Mouse (Mus musculus): ENCODE measurements around the gene Smyd3.
"Not testable (repeated sequence)": the region's sequence is repeated elsewhere in the genome, so short reads cannot be mapped to it uniquely, and the experiment has no call there.

The Smyd3 gene

GRCm38 (mm10) chr1:179309487-179309886 is 208.4 kb downstream of the Smyd3 start:
- in situ Hi-C loops (cut with MboI; ENCODE audit: low sequenced_read_pairs): no loop called here

DNA sequence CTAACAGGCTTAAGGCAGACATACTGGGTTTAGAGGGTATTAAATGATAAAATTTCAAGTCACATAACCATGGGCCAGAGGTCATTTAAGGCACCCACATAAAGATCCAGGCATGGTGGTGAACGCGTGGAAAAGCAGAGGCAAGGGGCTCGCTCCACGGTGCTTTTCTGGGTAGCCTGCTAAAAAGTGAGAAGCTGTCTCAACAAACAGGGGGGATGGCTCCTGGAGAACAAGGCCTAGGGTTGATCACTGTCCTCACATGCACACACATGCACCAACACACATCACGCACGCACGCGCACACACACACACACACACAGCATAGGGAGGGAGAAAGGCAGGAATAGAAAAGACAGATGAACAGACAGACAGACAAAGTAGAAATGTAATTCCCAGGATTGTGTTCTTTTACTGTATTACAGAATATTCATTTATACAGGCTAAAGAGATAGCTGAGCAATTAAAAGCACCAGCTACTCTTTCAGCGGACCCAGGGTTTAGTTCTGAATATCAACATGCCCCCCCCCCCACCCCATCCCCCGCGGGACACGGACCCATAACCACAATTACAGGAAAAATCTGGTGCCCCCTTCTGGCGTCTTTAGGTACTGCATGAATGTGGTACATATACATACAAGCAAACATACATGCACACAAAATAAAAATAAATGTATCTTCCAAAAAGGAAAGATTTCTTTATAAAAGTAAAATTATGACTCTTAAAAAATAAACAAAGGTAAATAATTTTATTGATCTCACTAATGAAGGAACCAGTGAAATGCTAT is 215.2 kb downstream of the Smyd3 start:
- in situ Hi-C loops (cut with MboI; ENCODE audit: low sequenced_read_pairs): no loop called here

- in situ Hi-C loops (cut with MboI; ENCODE audit: low sequenced_read_pairs): no loop called here
These were observed 222.2 kb downstream of the Smyd3 start for GRCm38 (mm10) chr1:179295626-179296025.

DNA sequence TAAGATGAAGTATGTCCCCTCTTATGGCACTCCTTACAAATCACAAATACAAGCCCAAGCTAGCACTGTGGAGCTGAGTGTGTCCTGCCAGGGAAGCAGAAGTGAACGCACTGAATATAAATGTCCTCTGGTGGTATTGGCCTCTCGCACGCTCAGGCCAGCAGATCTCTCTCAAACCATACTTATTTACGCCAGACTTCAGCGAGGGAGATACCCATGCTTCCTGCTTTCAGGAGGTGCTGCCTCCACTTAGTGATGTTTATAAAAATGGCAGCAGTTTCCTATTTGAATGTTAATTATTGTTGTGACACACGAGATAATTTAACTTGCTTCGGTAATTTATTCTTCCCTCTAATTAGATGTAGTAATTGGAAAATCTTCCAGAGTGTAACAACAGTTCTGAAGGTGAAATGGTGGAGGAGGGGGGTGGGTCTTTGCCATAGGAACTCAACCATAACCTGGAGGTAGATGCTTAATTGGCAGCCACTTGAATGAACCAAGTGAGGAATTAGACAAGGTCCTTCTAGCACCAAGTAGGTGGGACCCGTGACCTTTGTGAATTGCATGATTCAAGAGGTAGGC is 224.0 kb downstream of the Smyd3 start:
- in situ Hi-C loops (cut with MboI; ENCODE audit: low sequenced_read_pairs): no loop called here

DNA sequence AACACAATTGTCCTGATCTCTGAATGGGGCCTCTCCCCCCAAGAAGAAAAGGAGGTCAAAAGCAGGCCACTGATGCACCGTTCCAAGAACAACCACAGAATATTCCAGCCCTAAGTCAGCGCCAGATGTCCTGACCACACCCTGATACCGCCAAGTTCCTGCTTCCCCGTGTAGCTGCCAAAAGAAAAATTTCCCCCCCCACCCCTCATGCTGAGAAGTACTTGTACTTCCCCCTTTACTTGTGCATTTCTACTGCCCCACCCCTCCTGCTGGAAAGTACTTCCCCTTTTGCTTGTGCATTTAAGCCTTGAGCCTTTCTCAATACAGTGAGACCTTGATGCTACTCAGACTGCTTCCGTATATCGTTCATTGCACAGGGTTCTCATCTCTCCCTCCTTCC is 227.7 kb downstream of the Smyd3 start:
- in situ Hi-C loops (cut with MboI; ENCODE audit: low sequenced_read_pairs): not testable (repeated sequence)

DNA sequence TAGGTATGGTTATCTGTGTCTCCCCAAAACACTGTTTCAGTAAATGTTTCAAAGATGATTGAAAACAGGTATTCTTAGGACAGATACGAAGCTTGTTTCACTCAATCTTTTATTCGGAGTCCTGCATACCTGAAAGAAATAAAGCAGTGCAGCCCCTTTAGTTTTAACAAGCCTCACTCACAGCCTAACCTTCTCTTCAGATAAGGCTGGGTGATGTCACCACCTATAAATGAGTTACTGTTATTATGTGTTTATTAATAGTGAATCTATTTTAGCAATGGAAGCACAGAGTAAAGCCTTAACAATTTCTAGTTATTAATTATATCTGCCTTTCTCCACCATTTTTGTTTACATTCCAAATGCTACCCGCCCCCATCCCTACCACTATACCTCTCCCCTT is 228.1 kb downstream of the Smyd3 start:
- in situ Hi-C loops (cut with MboI; ENCODE audit: low sequenced_read_pairs): no loop called here

DNA sequence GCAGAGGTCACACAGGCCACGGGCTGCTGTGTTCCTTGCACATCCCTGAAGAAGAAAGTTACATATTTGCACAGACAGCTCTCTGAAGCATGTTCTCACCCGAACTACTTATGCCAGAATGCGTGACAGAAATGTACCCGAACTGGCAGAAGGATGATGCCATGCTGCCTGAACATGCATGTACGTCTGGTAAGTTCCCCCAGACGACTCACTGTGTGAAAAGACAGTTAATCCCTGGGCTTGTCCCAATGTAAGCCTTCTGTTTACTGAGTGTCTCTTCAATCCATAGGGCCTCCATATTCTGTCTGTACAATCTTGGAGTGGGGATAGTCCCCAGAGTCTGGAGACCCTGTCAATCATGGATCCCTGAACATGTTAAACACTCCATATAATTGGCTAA is 231.1 kb downstream of the Smyd3 start:
- in situ Hi-C loops (cut with MboI; ENCODE audit: low sequenced_read_pairs): no loop called here

DNA sequence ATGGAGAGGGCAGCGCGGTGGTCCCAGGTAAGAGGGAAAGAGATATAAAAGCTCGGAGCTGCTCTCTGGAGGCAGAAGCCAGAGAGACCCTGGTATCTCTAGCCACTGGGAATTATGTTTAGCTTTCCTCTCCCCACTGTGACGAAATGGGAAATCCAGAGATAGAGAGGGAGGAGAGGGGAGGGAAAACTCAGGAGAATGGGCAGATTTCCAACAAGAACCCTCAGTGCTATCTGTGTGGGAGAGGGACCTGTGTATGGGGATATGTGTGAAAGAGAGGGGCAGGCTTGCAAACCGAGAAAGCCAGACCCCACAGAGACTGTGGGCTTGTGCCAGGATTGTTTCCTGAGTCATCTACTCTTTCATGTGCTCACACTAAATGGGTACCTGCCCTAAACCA is 235.0 kb downstream of the Smyd3 start:
- in situ Hi-C loops (cut with MboI; ENCODE audit: low sequenced_read_pairs): no loop called here

GRCm38 (mm10) chr1:179281401-179282121 is 236.3 kb downstream of the Smyd3 start:
- in situ Hi-C loops (cut with MboI; ENCODE audit: low sequenced_read_pairs): no loop called here

GRCm38 (mm10) chr1:179279116-179279515 is 238.7 kb downstream of the Smyd3 start:
- in situ Hi-C loops (cut with MboI; ENCODE audit: low sequenced_read_pairs): no loop called here

DNA sequence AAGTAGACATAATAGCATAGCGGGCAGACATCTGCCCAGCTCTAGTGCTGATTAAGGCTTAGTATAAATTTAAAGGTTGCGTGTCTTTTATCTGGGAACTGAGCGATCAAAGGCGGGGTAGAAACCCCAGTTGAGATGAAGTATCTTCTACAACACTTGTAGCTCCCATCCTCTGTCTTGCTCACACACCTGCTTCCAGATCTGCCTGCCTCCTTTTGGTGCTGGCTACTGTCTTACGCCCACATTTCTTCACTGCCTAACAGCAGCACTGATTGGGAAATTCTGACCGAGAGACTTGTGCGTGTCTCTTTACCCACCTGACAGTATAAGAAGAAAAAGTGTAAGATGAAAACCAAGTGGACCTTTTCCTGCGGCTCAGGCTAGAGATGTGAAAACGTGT is 240.5 kb downstream of the Smyd3 start:
- in situ Hi-C loops (cut with MboI; ENCODE audit: low sequenced_read_pairs): no loop called here

DNA sequence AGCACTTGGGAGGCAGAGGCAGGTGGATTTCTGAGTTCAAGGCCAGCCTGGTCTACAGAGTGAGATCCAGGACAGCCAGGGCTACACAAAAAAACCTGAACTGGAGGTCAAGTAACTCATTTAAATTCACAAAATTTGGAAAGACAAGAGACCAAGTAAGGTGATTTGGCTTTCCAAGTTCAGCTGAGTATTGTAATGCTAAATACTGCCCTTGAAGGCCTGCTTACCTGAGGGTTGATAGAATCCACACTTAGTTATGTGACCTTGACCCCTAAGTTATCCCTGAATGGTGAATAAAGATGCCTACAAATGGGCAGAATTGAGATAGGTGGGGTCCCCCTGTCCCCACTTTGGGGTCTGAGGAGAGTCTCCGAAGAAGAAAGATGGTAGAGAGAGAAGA is 241.0 kb downstream of the Smyd3 start:
- in situ Hi-C loops (cut with MboI; ENCODE audit: low sequenced_read_pairs): no loop called here

DNA sequence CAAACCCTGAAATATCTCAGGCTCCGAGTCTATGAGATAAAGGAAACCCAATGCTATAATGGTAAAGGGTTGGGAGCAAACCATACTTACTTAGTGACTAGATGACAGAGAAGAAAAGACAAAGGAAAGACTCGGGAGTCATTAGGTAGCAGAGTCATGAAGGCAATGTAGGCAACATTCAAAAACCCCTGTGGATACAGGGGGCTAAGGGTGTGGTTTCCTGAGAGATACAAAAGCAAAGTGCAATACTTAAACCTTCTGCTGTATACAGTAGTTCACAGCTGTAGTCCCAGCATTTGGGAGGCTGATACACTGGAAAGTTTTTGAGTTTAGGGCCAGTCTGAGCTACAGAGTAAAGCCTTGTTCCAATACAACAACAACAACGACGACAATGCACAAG is 244.9 kb downstream of the Smyd3 start:
- in situ Hi-C loops (cut with MboI; ENCODE audit: low sequenced_read_pairs): no loop called here

- in situ Hi-C loops (cut with MboI; ENCODE audit: low sequenced_read_pairs): no loop called here
These were observed 245.5 kb downstream of the Smyd3 start for GRCm38 (mm10) chr1:179272351-179272750.

DNA sequence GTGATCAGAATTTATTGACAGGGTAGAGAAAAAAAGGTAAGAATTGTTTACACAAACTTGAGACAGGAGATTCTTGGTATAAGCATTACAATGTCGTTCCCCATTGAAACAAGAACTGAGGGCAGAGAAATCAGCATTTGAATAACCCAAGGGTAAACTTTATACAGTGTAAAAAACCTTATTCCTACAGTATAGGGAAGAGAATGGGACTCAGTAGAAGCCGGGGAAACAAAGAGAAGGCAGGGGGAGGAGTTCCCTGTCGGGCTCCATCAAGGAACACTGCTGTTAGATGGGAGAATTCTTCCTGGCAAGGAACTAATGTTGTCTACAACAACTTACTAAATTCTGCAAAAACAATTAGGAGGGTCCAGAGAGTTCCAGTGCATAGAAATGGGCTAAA is 250.9 kb downstream of the Smyd3 start:
- in situ Hi-C loops (cut with MboI; ENCODE audit: low sequenced_read_pairs): no loop called here

GRCm38 (mm10) chr1:179261496-179261966 is 256.3 kb downstream of the Smyd3 start:
- in situ Hi-C loops (cut with MboI; ENCODE audit: low sequenced_read_pairs): no loop called here

DNA sequence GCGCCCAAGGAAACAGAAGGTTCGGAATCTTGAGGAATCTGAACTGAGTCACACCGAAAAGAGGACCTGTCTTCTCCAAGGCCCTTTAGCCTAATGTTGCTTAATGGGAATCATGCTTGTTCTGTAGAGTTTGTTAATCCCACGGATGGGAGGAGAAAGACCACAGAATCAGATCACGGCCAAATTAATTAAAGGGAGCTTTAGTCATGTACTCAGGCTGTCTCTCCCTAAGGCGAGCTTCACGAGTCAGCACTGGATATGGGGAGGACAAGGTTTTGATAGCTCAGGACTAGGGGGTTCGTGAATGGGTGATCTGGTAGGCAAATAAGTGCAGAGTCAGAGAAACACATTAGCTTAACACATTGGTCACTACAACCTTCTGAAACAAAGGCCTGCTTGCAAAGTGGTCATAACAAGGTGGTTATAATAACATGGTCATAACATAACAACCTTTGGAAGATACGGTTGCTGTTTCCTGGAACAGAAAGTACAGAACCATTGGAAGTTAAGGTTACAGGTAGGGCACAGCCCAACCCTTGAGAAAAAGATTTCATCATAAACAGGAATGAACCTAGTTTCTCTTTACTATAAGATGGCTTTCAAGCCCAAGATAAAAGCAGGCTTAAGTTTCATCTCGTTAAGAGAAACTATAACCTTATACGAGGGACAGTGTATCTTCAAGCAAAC is 261.9 kb downstream of the Smyd3 start:
- in situ Hi-C loops (cut with MboI; ENCODE audit: low sequenced_read_pairs): no loop called here

DNA sequence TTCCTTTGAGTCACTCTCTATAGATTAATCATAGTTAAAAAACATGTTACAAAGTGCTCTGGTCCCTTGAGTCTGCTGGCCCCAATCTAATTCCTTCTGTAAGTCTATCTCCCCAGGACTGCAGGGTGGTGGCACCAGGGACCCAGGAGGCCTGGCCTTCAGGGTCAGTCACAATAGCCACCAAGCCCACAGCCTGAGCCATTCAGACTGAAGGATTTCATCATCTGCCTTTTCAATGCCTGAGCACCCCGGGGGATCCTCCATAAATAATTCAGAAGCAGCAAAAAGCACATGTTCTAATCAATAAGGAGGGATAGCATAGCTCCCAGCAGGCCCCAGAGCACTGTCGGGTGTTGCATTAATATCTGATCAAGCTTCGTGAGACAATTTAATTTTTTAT is 263.3 kb downstream of the Smyd3 start:
- in situ Hi-C loops (cut with MboI; ENCODE audit: low sequenced_read_pairs): no loop called here

- in situ Hi-C loops (cut with MboI; ENCODE audit: low sequenced_read_pairs): no loop called here
These were observed 265.2 kb downstream of the Smyd3 start for GRCm38 (mm10) chr1:179252611-179253010.

DNA sequence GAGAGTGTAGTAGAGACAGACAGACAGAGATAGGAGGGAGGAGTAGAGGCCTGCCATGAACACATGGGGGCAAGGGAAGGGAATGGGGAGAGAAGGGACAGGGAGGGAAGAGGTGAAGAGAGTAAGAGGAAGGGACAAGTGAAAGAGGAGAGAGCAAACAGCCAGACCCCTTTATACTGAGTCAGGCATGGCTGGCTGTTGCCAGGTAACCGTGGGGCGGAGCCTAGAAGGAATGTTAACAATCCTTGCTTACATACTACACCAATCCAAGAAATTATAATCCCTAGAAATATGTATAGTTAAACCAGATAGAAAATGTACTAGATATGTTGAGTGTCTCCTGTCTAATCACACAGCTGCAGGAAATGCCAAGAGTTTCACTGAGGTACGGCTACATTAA is 267.5 kb downstream of the Smyd3 start:
- in situ Hi-C loops (cut with MboI; ENCODE audit: low sequenced_read_pairs): no loop called here

DNA sequence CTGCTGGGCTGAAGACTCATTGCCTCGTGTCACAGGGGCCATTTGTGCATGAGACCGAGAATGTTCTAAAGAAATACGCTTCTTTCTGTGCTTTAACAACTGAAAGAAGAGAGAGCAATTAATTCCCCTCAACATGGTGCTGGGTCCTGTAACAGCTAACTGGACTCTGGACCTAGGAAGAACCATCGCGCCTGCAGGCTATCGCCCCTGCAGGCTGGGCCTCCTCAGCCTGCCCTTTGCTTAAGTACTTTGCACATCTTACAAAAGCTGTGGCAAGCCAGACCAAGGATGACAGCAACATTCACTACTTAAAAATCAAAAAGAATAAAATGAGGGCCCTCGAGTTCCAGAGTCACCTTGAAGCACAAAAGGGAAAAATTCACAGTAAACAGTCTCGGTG is 274.3 kb downstream of the Smyd3 start:
- in situ Hi-C loops (cut with MboI; ENCODE audit: low sequenced_read_pairs): no loop called here

All from CH12F3 (cell line).